Mouse (Mus musculus) embryonic stem cell, embryonic (primary cell): ENCODE results near the gene Isl1.

Experiments
- CTCF ChIA-PET, 4 experiments: fragments of 300-600 bp in 2 of 4; fragments of 350-600 bp in 2 of 4; sonication (Branson Sonifier 250); formaldehyde crosslinking; loops; one replicate each; lab custom pipeline; 2022; ENCODE audit warnings: inconsistent platforms in 2 of 4; lab: Charles Lee
- POLR2A ChIA-PET, 4 experiments: fragments of 300-600 bp in 2 of 4; fragments of 350-600 bp in 2 of 4; sonication (Branson Sonifier 250); formaldehyde crosslinking; loops; one replicate each; lab custom pipeline; 2022; ENCODE audit warnings: antibody characterized with exemption in 4 of 4, inconsistent platforms in 1 of 4; lab: Charles Lee

Isl1 gene

GRCm38 (mm10) chr13:116309584-116310462, at the start of gene Isl1:
Gene Isl1, minus strand, starts transcription at chr13:116309689.
- ChIA-PET CTCF (interaction anchor here in 3 of 4 experiments (0.5 to 0.9 kb wide), 3 partner anchors 13 to 402 kb away, joined by 3 to 4 read pairs (median 3); no protein-coding TSS in a partner anchor), POLR2A (interaction anchor here in 2 of 4 experiments (0.5 to 2.1 kb wide), 9 partner anchors 10 to 638 kb away, joined by 3 to 8 read pairs (median 3); no protein-coding TSS in a partner anchor)

- CTCF ChIA-PET, result no interaction called here
- POLR2A ChIA-PET, result no interaction called here
These were observed 26.3 kb upstream of the Isl1 start for GRCm38 (mm10) chr13:116335763-116336162.

GRCm38 (mm10) chr13:116313636-116314530, 4.4 kb upstream of the Isl1 start:
- ChIA-PET POLR2A (interaction anchor here in 1 of 4 experiments (0.7 kb wide), 1 partner anchor 301 kb away, joined by 9 read pairs; no protein-coding TSS in a partner anchor), CTCF (interaction anchor here in 1 of 4 experiments (0.6 kb wide), 1 partner anchor 205 kb away, joined by 9 read pairs; no protein-coding TSS in a partner anchor)

- CTCF ChIA-PET, result interaction anchor here in 1 of 4 experiments (0.7 kb wide), 1 partner anchor 552 kb away, joined by 4 read pairs; no protein-coding TSS in a partner anchor
- POLR2A ChIA-PET, result interaction anchor here in 1 of 4 experiments (0.5 kb wide), 1 partner anchor 15 kb away, joined by 4 read pairs; no protein-coding TSS in a partner anchor
These were observed 2.6 kb upstream of the Isl1 start for GRCm38 (mm10) chr13:116311871-116312720.

DNA sequence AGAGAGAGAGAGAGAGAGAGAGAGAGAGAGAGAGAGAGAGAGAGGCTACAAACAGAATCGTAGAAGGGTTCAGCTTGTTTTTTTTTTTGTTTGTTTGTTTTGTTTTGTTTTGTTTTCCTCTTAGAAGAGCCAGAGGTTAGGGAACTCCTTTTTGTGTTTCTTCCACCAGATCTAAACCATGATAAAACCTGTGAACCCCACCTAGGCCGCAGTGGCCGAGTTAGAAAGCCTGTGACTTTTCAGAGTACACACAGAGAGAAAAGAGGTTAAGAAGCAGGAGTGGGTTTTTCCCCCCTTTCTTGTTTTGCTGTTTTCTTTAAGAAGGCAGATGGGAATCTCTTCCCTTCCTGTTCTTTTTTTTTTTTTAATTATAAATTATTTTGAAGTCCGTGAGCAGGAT, 1.5 kb upstream of the Isl1 start:
- ChIA-PET POLR2A (interaction anchor here in 1 of 4 experiments (0.7 to 2.1 kb wide), 2 partner anchors 15 to 19 kb away, joined by 3 to 8 read pairs; no protein-coding TSS in a partner anchor), CTCF (interaction anchor here in 1 of 4 experiments (0.6 kb wide), 1 partner anchor 13 kb away, joined by 5 read pairs; no protein-coding TSS in a partner anchor)

- POLR2A ChIA-PET, result interaction anchor here in 1 of 4 experiments (0.6 to 2.1 kb wide), 7 partner anchors 9 to 639 kb away, joined by 3 to 8 read pairs (median 3); no protein-coding TSS in a partner anchor
- CTCF ChIA-PET, result interaction anchor here in 1 of 4 experiments (0.6 kb wide), 1 partner anchor 13 kb away, joined by 5 read pairs; no protein-coding TSS in a partner anchor
These were observed 925 bp upstream of the Isl1 start for GRCm38 (mm10) chr13:116310463-116310765.

- POLR2A ChIA-PET, result interaction anchor here in 3 of 4 experiments (0.7 to 2.1 kb wide), 4 partner anchors 10 to 55 kb away, joined by 3 to 8 read pairs (median 3); no protein-coding TSS in a partner anchor
These were observed 431 bp downstream of the Isl1 start for GRCm38 (mm10) chr13:116308933-116309583.

DNA sequence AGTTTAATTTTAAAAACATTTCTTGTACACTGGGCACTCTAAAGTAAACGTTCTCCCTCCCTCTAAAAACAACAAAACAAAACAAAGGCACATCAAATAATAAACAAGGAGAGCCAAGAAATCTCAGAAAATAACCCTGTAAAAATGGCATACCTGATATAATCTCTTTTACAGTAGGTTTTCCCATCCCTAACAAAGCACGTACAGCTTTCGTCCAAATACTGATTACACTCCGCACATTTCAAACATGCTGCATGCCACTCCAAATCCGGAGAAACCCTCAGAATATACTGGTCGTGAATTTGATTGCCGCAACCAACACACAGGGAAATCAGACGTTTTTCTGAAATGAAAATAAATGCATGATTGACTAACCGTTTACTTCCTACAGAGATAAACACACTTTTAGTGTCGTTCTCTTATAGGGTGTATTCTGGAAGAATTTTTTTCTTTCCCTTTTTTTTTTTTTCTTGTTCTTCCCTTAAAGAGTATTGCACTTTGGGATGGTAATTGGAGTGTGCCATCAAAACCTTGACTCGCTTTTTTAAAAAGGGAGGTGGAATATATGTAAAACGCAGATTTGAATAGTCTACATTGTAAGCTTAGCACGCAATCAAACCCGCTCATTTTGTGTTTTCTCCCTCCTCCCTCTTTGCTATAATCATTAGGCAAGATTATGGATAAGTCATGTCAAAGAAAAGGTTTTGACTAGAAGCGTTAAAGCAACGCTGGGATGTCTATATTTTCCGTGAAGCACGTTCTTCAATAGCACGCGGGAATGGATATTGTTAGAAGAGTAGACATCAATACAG, 1.2 kb downstream of the Isl1 start:
- ChIA-PET POLR2A (interaction anchor here in 1 of 4 experiments (0.7 kb wide), 1 partner anchor 54 kb away, joined by 3 read pairs; no protein-coding TSS in a partner anchor), CTCF (interaction anchor here in 1 of 4 experiments (0.9 kb wide), 1 partner anchor 404 kb away, joined by 3 read pairs; no protein-coding TSS in a partner anchor)

More at GRCm38 (mm10) chr13:116308933-116309583, 431 bp downstream of the Isl1 start:
- CTCF ChIA-PET, result interaction anchor here in 2 of 4 experiments (0.6 to 0.9 kb wide), 2 partner anchors 13 to 403 kb away, joined by 3 read pairs; no protein-coding TSS in a partner anchor

GRCm38 (mm10) chr13:116306591-116306990, 2.9 kb downstream of the Isl1 start:
- POLR2A ChIA-PET, result no interaction called here
- CTCF ChIA-PET, result interaction anchor here in 1 of 4 experiments (0.7 kb wide), 1 partner anchor 94 kb away, joined by 6 read pairs; no protein-coding TSS in a partner anchor

DNA sequence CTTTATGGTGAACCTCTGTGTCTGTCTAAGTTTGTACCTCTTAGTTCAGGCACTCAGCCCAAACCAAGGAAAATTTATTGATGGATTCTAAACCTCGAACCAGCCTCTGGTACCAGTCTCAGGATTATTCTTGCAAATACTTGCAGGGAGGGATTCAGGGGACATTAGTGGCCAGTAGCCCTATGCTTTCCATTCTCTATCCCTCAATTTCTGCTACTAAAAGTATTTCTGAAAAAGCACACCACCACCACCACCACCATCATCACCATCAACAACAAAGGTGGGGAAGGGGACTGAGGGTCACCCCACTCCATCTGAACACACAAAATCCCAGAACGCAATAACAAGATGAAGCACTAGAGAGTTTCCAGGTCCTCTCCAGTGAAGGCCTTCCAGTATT, 3.8 kb downstream of the Isl1 start:
- ChIA-PET CTCF (interaction anchor here in 1 of 4 experiments (0.7 kb wide), 1 partner anchor 95 kb away, joined by 6 read pairs; no protein-coding TSS in a partner anchor), POLR2A (no interaction called here)

- ChIA-PET CTCF (interaction anchor here in 1 of 4 experiments (0.7 kb wide), 1 partner anchor 898 kb away, joined by 8 read pairs; no protein-coding TSS in a partner anchor), POLR2A (interaction anchor here in 1 of 4 experiments (0.6 kb wide), 1 partner anchor 911 kb away, joined by 3 read pairs; no protein-coding TSS in a partner anchor)
These were observed 4.6 kb downstream of the Isl1 start for GRCm38 (mm10) chr13:116304713-116305470.

DNA sequence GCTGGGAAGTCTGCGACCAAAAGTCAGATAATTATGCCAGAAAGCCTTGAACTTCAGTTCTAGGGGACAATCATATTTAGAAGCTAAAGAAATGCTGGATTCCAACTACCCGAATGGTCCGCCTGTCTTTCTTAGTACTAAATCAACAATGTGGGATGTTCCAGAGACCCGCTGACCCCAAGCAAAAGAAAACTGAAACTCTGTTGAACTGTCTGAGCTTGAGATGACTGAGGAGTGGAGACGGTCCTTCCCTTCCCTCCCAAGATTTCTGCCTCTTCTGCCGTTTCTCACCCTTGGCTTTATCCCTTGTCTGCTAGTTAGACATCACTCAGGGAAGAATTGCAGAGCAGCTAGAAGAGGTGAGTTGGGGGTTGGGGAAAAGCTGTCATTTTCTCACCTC, 5.7 kb downstream of the Isl1 start:
- ChIA-PET POLR2A (interaction anchor here in 1 of 4 experiments (0.7 kb wide), 1 partner anchor 11 kb away, joined by 3 read pairs; no protein-coding TSS in a partner anchor), CTCF (interaction anchor here in 1 of 4 experiments (0.7 kb wide), 1 partner anchor 899 kb away, joined by 8 read pairs; no protein-coding TSS in a partner anchor)

GRCm38 (mm10) chr13:116302861-116303260, 6.6 kb downstream of the Isl1 start:
- ChIA-PET CTCF (no interaction called here), POLR2A (interaction anchor here in 1 of 4 experiments (0.7 kb wide), 1 partner anchor 304 kb away, joined by 3 read pairs; no protein-coding TSS in a partner anchor)

DNA sequence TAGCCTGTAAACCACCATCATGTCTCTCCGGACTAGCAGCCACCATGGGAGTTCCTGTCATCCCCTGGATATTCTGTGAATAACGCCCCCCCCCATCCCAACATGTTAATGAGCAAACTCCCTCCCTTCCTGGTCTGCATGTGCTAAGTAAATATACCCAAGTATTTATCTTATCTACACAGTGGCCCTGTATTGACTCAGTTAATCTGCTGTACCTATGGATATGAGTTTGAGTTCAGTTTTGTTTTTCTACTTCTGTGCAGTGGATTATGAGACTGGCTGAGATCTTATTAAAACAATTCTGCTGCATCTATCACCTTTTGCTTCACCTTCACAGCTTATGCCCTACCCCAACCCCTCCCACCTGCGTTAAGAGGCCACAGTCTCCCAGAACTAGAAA, 7.8 kb downstream of the Isl1 start:
- ChIA-PET POLR2A (no interaction called here), CTCF (no interaction called here)

GRCm38 (mm10) chr13:116299241-116299640, 10.2 kb downstream of the Isl1 start:
- POLR2A ChIA-PET, result interaction anchor here in 1 of 4 experiments (0.9 kb wide), 1 partner anchor 11 kb away, joined by 4 read pairs; no protein-coding TSS in a partner anchor
- CTCF ChIA-PET, result no interaction called here
